Mouse (Mus musculus) adrenal gland, postnatal 25 days (tissue): ENCODE results near the gene Cpt1c. TPM values are rescaled to one million over a fixed set of nuclear protein-coding genes. Genes with fewer than 3 reads are reported as not detected.

Experiments used
- DNase-seq: peaks from one replicate; pipeline ENCODE4 v3.0.0; 2021; ENCODE audit warnings: mixed read lengths
- total RNA-seq: library from RNA; stranded (reverse); gene quantifications from 2 replicates; pipeline ENCODE4 v1.2.3, GENCODE M21; 2021

Gene Cpt1c
- total RNA-seq, 1 experiment from 2014 or later: 16.5 TPM

- no peak for DNase-seq
Measured at GRCm38 (mm10) chr7:44962831-44963230, 11.8 kb downstream of the Cpt1c start.

- no peak for DNase-seq
Measured at GRCm38 (mm10) chr7:44962337-44962736, 12.3 kb downstream of the Cpt1c start.

- no peak for DNase-seq
Measured at GRCm38 (mm10) chr7:44960512-44960910, 14.1 kb downstream of the Cpt1c start.

DNA sequence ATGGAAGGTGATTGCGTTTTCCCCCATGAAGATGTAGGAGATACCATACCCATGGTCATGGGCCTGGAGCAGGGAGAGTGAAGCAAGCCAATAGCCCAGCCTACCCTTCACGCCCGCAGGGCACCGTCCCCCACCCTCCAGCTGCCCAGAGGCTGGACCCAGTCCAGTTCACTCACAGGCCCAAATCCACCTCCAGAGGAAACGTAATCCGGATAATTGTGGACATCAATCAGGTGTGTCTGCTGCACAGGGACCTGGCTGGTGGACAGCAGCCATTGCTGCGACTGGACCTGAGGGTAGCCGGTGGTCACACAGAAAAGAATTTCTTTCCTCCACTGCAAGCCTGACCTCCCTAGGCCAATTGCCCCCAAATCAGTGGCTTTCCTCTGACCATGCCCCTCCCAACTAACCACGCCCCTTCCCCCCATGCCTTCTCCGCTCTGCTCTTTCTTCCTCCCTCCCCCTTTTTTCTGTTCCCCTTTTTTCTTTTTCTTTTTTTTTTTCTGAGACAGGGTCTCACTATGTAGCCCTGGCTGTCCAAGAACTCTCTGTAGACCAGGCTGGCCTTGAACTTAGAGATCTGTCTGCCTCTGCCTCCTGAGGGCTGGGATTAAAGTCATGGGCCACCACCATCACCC, 14.7 kb downstream of the Cpt1c start:
- no peak for DNase-seq

- DNase-seq: no peak
Measured at GRCm38 (mm10) chr7:44959281-44959680, 15.4 kb downstream of the Cpt1c start.

DNA sequence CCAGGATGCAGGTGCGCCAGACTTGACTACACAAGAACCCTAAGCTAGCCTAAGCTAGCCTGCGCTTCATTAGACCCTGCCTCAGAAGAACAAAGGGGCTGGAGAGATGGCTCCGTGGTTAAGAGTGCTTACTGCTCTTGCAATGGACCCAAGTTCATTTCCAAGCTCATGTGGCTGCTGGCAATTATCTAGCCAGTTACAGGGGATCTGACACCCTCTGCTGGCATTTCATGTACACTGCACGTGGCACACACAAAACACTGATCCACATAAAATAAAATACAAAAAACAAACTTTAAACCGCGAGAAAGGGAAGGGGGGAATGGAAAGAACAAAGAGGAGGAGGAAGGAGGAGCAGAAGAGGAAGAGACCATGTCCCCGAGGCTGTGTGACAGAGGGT, 16.4 kb downstream of the Cpt1c start:
- DNase-seq: no peak

- no peak for DNase-seq
Measured at GRCm38 (mm10) chr7:44957183-44957835, 17.3 kb downstream of the Cpt1c start.

DNA sequence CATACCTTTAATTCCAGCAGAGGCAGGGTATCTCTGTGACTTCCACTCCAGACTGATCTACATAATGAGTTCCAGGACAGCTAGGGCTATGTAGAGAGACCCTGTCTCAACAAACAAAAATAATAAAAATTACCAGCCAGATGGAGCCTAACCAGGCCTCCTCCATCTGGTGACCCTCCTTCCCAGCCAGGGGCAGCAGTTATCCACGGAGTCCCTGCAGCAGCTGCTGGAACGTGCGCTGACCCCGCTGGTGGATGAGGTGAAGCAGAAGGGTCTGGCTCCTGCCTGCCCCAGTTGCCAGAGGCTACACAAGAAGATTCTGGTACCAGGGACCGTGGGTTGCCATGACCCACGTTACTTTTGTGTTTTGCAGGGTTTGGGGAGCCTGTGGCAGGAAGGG, 18.4 kb downstream of the Cpt1c start:
- DNase-seq: no peak

- DNase-seq: no peak
Measured at GRCm38 (mm10) chr7:44955628-44956027, 19.0 kb downstream of the Cpt1c start.

DNA sequence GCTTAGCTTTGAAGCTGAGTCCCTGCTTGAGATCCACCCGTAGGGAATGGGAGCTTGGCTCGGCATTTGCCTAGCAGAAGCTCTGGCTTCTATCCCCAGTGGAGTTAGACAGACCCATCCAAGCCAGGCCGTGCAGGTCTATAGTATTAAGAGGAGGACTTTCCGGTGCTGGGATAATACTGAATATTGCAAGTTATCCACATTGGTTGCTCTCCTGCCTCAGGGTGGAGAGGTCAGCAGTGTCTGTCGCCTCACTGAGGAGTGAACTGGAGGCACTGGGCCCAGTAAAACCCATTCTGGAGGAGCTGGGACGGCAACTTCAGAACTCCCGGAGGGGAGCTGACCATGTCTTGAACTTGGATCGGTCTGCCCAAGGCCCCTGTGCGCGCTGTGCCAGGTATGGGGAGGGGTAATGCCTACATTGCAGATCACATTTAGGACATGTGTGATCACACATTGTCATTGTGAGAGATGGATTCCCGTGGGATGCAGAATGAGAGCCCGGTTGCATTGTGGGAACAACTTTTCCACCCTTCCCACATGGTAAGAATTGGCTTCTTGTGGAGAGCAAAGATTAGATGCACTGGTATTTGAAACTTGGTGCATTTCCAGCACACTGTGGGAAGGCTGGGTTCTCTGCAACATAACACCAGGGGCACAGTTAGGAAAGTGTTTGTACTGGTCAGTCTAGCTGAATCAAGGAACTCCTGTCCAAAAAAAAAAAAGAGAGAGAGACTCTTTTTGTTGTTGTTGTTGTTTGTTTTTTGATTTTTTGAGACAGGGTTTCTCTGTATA, 20.4 kb downstream of the Cpt1c start:
- DNase-seq: no peak

- DNase-seq: no peak
Measured at GRCm38 (mm10) chr7:44953561-44953960, 21.1 kb downstream of the Cpt1c start.

DNA sequence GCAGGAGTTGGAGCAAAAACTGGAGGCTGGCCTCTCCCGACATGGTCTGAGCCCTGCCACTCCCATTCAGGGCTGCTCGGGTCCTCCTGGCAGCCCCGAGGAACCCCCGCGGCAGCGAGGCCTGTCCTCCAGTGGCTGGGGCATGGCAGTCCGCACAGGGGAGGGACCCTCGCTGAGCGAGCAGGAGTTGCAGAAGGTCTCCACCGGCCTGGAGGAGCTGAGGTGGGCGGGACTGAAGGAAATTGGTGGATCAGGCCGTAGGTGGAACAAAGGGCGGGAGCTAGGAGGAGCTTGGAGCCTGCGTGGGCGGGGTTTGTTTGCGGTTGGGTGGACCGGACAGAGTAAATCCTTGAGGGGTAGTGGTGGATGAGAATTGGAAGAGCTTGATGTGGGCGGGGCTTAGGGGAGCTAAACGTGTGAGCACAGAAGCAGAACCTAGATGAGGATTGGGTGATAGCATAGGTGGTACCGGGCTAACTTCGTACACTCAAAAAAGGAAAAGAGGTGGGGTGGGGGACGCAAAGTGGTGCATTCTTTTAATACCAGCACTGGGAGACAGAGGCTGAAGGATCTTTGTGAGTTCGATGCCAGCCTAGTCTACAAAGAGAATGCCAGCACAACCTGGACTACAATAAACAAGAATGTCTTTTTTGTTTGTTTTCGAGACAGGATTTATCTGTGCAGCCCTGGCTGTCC, 21.9 kb downstream of the Cpt1c start:
- peak; percentile 91 for DNase-seq

- peak; percentile 82 for DNase-seq
Measured at GRCm38 (mm10) chr7:44951960-44952359, 22.7 kb downstream of the Cpt1c start.

DNA sequence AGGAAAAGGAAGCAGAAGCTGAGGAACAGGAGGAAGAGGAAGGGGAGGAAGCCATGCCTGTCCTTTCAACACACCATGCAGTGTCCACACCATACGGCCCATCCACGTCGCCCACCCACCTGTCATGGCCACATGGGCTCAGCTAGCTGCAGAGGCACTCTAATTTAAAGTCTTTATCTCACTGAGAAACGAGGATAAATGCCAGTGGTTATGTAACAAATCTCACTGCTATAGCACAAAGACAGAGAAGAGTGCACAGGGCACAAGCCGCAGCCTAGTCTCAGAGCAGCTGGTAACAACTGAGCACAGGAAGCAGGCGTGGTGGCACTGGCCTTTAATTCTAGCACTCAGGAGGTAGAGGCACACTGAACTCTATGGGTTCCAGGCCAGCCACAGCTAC, 24.7 kb downstream of the Cpt1c start:
- DNase-seq: no peak

DNA sequence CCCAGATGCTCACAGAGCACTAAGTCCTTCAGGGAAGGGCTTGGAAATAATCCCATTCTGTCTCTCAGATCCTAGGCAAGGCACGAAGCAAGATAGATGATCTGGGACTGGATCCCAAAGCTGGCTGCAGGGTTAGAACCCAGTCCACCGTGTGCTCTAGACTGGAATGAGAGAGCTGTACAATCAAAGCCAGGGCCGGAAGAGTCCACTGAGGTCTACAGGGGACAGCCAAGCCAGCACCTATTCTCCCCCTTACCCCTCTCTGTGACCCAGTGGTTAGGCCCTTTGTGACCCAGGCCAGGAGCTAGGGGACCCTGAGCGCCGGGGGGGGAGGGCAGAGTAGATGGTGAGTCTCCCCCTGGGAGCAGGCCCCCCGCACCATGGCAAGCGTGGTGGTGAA, 31.7 kb downstream of the Cpt1c start, which contains the start of gene Tsks:
TSS of gene Tsks (plus strand) at position 301 of the 400 bp plus-strand sequence.
- no peak for DNase-seq

- DNase-seq: no peak
Measured at GRCm38 (mm10) chr7:44938680-44939079, 36.0 kb downstream of the Cpt1c start.

DNA sequence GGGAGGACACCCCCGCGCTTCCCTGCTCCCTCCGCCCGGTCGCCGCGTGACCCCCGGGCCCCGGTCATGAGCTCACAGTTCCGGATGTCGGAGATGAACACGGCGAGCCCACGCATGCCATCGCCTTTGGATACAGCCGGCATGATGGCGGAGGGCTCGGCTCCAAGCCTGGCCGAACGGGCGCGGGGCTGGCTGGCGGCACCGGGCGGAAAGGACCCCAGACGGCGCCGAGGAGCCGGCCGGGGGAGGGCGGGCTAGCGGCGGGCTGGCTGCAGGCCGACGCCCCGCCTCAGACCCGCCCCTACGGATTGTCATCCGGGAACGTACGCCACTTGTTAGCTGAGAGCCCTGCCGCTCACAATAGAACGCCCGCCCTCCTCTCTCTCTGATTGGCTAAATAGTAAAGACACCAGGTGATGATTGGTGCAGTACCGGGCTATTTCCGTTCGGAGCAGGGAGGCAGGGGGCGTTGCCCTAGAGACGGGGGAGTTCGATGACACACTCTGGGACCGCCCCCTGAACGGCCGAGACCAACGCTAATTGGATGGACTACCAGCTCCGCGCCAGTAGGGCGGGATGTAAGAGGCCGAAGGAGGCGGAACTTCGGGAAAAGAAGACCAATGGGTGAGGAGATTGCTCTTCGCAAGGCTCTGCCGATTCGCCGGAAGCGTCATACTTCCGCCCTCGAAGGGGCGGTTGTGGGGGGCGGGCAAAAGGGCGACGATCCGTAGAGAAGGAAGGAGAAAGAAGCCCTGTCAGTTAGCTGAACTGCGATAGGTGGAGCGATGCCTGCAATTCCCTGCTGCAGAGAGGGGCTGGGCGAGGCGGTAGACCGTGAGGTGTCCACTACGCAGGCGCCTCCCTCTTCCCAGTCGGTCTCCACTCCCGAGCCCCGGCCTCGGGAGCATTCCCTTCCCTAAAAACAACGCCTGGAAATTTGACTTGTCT, 45.2 kb downstream of the Cpt1c start, which contains the start of gene Ap2a1:
TSS of gene Ap2a1 (minus strand) at position 293 of the 948 bp plus-strand sequence.
- peak; percentile 97 for DNase-seq

DNA sequence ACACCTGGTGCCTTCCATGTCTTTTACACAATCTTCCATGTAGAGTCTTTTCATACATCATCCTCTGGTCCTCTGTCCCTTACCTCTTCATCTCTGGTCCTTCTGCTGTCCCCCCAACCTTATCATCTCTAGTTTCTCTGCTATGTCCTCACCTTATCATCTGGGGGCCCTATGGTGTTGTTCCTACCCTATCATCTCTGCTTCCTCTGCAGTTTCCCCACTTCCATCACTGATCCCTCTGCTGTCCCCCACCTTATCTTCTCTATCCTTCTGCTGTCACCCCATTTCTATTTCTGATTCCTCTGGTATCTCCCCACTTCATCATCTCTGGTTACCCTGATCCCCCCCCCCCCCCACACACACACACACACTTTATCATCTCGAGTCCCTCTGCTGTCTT, 46.1 kb downstream of the Cpt1c start:
- DNase-seq: no peak

DNA sequence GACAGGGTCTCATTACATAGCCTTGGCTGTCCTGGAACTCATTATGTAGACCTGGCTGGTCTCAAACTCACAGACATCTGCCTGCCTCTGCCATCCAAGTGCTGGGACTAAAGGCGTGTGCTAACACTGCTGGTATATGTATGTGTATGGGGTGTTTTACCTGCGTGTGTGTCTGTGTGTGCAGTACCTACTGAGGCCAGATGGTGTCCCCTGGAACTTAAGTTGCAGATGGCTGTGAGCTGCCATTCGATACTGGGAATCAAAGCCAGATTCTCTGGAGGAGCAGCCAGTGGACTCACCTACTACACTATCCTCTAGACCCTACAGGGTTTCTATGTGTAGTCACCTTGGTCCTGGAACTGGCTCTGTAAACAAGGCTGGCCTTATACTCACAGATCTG, 49.2 kb downstream of the Cpt1c start:
- DNase-seq: no peak

DNA sequence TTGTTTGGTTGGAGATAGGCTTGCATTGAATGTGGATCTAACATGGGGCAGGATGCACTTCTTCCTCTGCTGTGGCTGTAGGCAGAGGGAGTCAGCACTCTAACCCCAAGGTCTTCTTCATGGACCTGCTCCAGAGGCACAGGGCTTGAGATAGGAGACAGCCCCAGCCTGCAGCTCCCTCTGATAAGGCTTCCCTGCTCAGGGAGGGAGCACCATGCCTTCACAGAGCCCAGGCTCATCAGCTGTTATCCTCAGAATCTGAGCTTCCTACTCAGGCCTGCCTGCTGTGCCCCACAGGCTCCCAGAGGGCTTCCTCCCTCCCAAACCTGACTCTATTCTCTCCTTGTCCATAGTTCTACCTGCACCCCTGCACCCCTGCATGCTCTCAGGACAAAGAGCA, 52.1 kb downstream of the Cpt1c start:
- no peak for DNase-seq

DNA sequence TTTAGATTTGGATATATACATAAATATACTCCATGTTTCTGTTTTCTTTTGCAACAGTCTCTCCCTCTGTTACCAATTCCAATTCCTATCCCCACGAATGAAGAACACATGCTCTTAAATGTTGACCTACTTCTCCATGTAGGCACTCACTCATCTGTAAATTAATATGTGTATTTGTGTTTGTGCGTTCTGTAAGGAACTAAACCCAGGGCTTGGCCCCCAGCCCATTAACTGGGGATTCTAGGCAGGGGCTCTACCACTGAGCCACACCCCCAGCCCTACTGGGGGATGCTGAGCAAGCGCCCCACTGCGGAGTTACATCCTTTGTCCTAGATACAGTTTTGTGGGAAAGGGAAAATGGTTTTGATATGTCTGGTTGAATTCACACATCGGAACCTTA, 55.5 kb downstream of the Cpt1c start:
- DNase-seq: no peak
